Mouse (Mus musculus) cortical plate, adult 2 months (tissue): ENCODE measurements around the gene Urgcp.

Experiments
- CTCF ChIP-seq: fragments of 200-500 bp; IDR thresholded peaks from 2 replicates; pipeline ENCODE4 v1.5.1; 2011; ENCODE audit warnings: mild to moderate bottlenecking, control low read depth, low read length; ENCODE audit not compliant: insufficient read depth; ENCODE audit errors: extremely low read depth
- POLR2A ChIP-seq: fragments of 200-500 bp; IDR thresholded peaks from 2 replicates; pipeline ENCODE4 v1.6.1; 2011; ENCODE audit warnings: mild to moderate bottlenecking, low read length, control low read depth; ENCODE audit not compliant: insufficient read depth; ENCODE audit errors: extremely low read depth

DNA sequence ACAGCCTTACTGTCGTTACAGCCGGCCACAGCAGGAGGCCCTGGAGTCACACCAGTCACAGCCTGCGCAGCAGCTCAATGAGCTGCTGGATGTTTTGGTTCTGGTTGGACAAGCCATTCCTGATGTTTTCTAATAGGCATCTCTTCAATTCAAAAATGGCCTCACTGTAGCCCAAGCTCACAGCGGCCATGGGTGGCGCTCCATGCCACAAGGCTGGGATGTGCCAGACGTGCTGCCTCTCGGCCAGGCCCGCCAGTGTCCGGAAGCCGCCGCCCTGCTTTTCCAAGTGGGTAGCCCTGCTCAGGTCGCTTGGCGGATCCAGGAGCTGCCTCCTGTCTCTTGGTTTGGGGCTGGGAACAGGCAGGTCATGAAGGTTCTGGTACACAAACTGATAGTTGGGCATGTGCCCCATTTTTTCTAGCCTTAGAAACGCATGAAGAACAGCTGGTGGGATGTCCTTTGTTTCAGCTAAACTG, 46.5 kb downstream of the Urgcp start, which contains the start of gene Mrps24:
- TF ChIP-seq CTCF, result no peak
- no peak for TF ChIP-seq POLR2A
